Mouse (Mus musculus) embryonic facial prominence, embryonic 14.5 days (tissue): ENCODE data around the gene Sars2. TPM values are rescaled to one million over a fixed set of nuclear protein-coding genes. Genes with fewer than 3 reads are reported as not detected.

Experiments used
- ATAC-seq: fragments of 200-750 bp; cut with Nextera tagmentation; 2 replicates; pipeline ENCODE4 v1.8.0; 2017; ENCODE audit warnings: low read depth, moderate number of reproducible peaks, moderate TSS enrichment
- DNase-seq: peaks from one replicate; pipeline ENCODE4 v3.0.0-alpha.2; 2015; ENCODE audit warnings: low spot score
- H3K27ac ChIP-seq: fragments of 300-500 bp; sonication (generic); replicated peaks from 2 replicates; pipeline ENCODE4 v1.5.1; 2014; ENCODE audit warnings: low read depth, mild to moderate bottlenecking, low read length, moderate library complexity
- H3K27me3 ChIP-seq: fragments of 300-500 bp; sonication (generic); replicated peaks from 2 replicates; pipeline ENCODE4 v1.6.1; 2014; ENCODE audit warnings: low read length; ENCODE audit not compliant: control insufficient read depth, insufficient read depth
- H3K36me3 ChIP-seq: fragments of 300-500 bp; sonication (generic); 2 replicates; pipeline ENCODE4 v1.6.1; 2014; ENCODE audit warnings: low read length, mixed read lengths; ENCODE audit not compliant: control insufficient read depth, insufficient read depth
- H3K4me1 ChIP-seq: fragments of 300-500 bp; sonication (generic); 2 replicates; pipeline ENCODE4 v1.6.1; 2014; ENCODE audit warnings: antibody characterized with exemption, low read length; ENCODE audit not compliant: control insufficient read depth, insufficient read depth
- H3K4me2 ChIP-seq: fragments of 300-500 bp; sonication (generic); 2 replicates; pipeline ENCODE4 v1.6.1; 2014; ENCODE audit warnings: low read depth, mild to moderate bottlenecking, low read length, moderate library complexity, mixed read lengths
- H3K4me3 ChIP-seq: fragments of 300-500 bp; sonication (generic); 2 replicates; pipeline ENCODE4 v1.5.1; 2014; ENCODE audit warnings: low read depth, mild to moderate bottlenecking, low read length
- H3K9ac ChIP-seq: fragments of 300-500 bp; sonication (generic); 2 replicates; pipeline ENCODE4 v1.6.1; 2014; ENCODE audit warnings: low read depth, mild to moderate bottlenecking, low read length, moderate library complexity, mixed read lengths
- H3K9me3 ChIP-seq: fragments of 300-500 bp; sonication (generic); 2 replicates; pipeline ENCODE4 v1.6.1; 2016; ENCODE audit warnings: low read length; ENCODE audit not compliant: control insufficient read depth
- WGBS: fragments of 180-500 bp; shearing (Covaris S2); extraction: QIAGEN DNeasy Blood & Tissue Kit; methylation state at CpG from one replicate; pipeline ENCODE4 v1.1.7; 2014; 5-methylcytosine and 5-hydroxymethylcytosine counted together
- polyA plus RNA-seq: library from polyadenylated mRNA; unstranded; fragments of >200 nt; fragmentation: Nextera tagmentation; extraction: Ambion mirVana; gene quantifications from 2 replicates; pipeline ENCODE4 v1.2.1, GENCODE M21; 2014

Sars2 gene
- polyA plus RNA-seq, 1 experiment from 2014 or later, result 20.5 TPM

DNA sequence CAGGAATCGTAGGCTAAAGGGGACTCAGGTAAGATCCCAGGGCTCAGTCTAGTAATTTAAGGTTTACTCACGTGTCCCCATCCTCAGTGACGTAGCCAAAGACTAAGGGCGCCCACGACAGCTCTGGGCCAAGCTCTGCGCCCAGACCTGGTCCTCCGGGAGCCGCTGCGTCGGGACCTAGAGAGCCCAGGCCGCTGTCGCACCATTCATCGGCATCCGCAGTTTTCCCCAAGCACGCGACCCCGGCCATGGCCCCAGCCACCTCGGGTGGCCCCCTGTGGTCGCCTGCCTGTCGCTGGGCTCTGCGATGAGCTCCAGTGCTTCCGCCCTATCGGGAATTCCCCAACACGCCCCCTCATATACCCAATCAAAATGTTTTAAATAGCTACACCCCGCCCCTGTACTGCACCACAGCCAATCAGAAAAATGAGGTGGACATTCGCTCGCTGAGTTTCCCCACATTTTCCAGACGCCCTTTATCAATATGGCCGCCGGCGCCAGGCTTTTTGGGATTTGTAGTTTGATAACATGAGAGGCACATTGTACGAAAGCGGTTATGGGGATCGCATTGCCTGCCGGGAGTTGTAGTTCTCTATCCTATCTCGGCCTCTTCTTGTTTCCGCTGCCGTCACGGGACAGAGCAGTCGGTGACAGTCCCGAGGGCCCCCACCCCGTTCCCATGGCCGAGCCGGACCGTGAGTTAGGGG is 24.5 kb downstream of the Sars2 start, which contains the start of gene Sirt2:
TSS of gene Sirt2 (plus strand) at position 563 of the 707 bp plus-strand sequence.
- no peaks in the 10 kb centered on the region for H3K9me3 ChIP-seq
- ATAC-seq, result peak; percentile 99
- H3K36me3 ChIP-seq, result peaks cover 17% of the 10 kb centered on the region
- no peak within 1 kb of the TSS for H3K27ac ChIP-seq
- H3K4me3 ChIP-seq, result peak within 1 kb of the TSS; percentile 65
- peak within 1 kb of the TSS; percentile 72 for H3K9ac ChIP-seq
- H3K4me1 ChIP-seq, result peaks cover 12% of the 10 kb centered on the region
- H3K27me3 ChIP-seq, result no peaks in the 10 kb centered on the region
- WGBS, result under 1% methylated on average over 44 of the region's 45 CpGs
- peak; percentile 99 for DNase-seq
- H3K4me2 ChIP-seq, result peak within 1 kb of the TSS; percentile 65

DNA sequence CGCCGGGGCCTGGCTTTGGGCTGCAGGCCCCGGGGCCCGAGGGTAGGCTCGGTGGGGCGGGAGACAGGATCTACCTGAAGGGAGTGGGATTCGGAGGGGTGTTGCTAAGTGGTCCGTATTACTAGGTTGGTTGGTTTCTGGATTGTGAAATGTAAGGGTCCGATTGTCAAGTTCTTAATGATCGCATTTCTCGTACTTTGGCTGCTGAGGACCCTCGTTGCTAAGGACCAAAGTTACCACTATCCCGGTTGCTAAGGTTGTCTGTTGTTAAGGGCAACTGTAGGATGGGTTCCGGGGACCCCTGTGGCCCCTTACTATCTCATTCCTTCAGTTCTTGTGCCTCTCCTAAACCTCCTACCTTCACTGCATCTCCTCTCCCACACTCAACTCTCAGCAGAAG is 25.1 kb downstream of the Sars2 start:
- peak overlapping the region; percentile 65 for H3K4me2 ChIP-seq
- DNase-seq (no peak), ATAC-seq (no peak)
- no peaks in the 10 kb centered on the region for H3K27me3 ChIP-seq
- peak overlapping the region; percentile 65 for H3K4me3 ChIP-seq
- peak overlapping the region; percentile 72 for H3K9ac ChIP-seq
- 3% methylated on average over 14 of the region's 14 CpGs for WGBS
- H3K9me3 ChIP-seq, result no peaks in the 10 kb centered on the region
- peaks cover 12% of the 10 kb centered on the region for H3K4me1 ChIP-seq
- no peak overlapping the region for H3K27ac ChIP-seq
- peaks cover 11% of the 10 kb centered on the region for H3K36me3 ChIP-seq

DNA sequence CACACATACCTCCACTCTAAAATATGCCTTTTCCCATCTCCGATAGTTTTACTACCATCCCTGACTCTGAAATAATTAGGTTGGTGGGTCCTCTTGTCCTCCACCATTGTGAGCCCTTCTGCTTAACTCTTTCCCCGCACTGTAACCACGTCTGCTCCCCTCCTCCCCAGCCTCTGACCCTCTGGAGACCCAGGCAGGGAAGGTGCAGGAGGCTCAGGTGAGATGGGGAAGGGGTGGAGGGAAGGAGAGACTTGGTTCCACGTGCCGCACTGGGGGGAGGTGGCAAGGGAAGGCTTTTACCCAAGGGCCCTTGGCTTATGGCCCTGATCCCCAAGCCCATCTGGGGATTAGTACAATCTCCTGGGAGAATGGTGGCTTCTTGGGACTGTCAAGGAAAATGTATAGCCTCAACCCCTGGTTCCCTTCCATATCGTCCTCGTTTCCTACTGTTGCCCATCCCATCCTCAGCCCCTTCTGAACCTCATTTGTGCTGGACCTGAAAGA is 25.7 kb downstream of the Sars2 start, which contains the start of gene Nfkbib:
TSS of gene Nfkbib (minus strand) at position 51 of the 504 bp plus-strand sequence.
- DNase-seq (no peak), ATAC-seq (no peak)
- Histone ChIP-seq H3K4me3 (peak within 1 kb of the TSS; percentile 65), H3K27ac (no peak within 1 kb of the TSS), H3K4me2 (peak within 1 kb of the TSS; percentile 65), H3K9ac (peak within 1 kb of the TSS; percentile 72), H3K9me3 (no peaks in the 10 kb centered on the region), H3K27me3 (no peaks in the 10 kb centered on the region), H3K36me3 (0 out of 2 replicates have a peak, but pooled peaks cover 11% of the 10 kb centered on the region), H3K4me1 (peaks cover 12% of the 10 kb centered on the region)
- 61% methylated on average over 7 of the region's 7 CpGs for WGBS

DNA sequence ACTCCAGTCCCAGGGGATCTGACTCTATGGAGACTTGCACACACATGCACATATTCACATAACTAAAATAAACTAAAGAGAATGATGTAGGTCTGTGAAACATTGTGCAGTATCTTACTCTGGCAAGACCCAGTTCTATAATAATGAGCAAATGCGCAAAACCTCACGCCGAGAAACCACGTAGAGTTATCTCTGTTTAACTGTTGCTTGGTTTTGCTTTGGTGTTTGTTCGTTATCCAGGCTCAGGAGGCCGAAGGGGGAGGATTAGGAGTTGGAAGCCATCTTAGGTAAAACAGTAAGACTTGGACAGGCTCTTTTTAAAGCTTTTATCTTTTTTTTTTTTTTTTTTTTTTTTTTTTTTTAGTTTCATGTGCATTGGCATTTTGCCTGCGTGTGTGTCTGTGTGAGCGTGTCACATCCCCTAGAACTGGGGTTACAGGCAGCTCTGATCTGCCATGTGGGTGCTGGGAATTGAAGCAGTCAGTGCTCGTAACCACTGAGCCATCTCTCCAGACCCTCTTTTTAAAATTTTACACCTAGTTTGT is 27.7 kb downstream of the Sars2 start:
- no peak overlapping the region for H3K4me2 ChIP-seq
- peaks cover 11% of the 10 kb centered on the region for H3K36me3 ChIP-seq
- DNase-seq (no peak), ATAC-seq (no peak)
- H3K27me3 ChIP-seq, result no peaks in the 10 kb centered on the region
- H3K9ac ChIP-seq, result no peak overlapping the region
- no peaks in the 10 kb centered on the region for H3K9me3 ChIP-seq
- peaks cover 12% of the 10 kb centered on the region for H3K4me1 ChIP-seq
- 89% methylated on average over 9 of the region's 9 CpGs for WGBS
- no peak overlapping the region for H3K27ac ChIP-seq
- no peak overlapping the region for H3K4me3 ChIP-seq

DNA sequence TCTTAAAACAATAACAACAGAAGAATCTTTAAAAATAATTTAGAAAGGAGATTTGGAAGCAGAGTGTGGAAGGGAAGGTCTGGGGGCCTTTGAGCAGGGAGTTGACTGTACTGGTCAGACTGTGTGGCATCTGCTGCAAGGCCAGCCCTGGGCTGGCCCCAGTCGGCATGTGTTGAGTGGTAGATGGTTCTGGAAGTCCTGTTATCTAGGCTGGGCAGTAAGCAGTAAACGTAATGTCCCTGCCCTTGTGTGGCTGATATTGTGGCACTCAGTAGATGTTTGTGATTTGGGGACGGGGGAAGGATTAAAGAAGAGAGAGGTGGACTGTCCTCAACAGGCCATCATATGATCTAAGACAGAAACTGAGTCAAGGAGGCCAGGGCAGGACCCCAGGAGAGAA is 28.5 kb downstream of the Sars2 start:
- Histone ChIP-seq H3K27ac (no peak overlapping the region), H3K4me1 (peaks cover 12% of the 10 kb centered on the region), H3K4me2 (no peak overlapping the region), H3K9ac (no peak overlapping the region), H3K9me3 (no peaks in the 10 kb centered on the region), H3K27me3 (no peaks in the 10 kb centered on the region), H3K36me3 (peaks cover 14% of the 10 kb centered on the region), H3K4me3 (no peak overlapping the region)
- 87% methylated on average over 3 of the region's 3 CpGs for WGBS
- DNase-seq (no peak), ATAC-seq (no peak)

DNA sequence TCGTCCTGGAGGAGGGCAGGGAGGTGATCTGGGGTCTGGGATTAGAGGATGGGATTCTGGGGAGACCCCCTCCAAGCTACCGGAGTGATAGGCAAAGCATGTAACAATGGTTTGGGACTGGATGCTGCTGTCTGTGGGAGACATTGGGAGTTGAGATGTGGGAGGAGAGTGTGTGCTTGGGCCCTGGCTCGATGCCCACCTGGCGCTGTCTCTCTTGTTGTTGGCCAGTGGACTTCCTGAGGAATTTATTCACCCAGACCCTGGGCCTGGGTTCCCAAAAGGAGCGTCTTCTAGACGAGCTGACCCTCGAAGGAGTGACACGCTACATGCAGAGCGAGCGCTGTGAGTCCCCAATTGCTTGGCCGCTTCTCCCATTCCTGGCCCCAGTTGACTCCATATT is 30.1 kb downstream of the Sars2 start:
- Histone ChIP-seq H3K9me3 (no peaks in the 10 kb centered on the region), H3K4me3 (no peak overlapping the region), H3K9ac (no peak overlapping the region), H3K36me3 (peaks cover 22% of the 10 kb centered on the region), H3K27me3 (no peaks in the 10 kb centered on the region), H3K4me2 (no peak overlapping the region), H3K4me1 (peaks cover 7% of the 10 kb centered on the region), H3K27ac (no peak overlapping the region)
- no peak for DNase-seq
- WGBS, result 92% methylated on average over 11 of the region's 11 CpGs
- no peak for ATAC-seq

DNA sequence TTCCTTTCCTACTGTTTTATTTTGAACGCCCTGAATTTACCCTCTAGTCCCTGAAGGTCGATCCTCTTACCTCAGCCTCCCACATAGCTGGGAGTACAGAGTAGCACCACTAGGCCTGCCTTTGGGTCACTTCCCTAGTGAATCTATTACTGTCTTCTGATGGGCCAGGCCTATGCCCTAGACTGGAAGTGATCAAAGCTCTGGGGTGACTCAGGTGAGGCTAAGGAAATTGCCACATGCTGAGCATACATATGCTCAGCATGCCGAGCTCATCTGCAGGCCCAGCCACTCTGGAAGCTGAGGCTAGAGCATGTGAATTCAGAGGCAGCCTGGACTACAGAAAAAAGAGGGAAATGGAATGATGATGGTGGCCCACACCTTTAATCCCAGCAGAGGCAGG is 31.4 kb downstream of the Sars2 start:
- WGBS, result 64% methylated on average over 3 of the region's 3 CpGs

DNA sequence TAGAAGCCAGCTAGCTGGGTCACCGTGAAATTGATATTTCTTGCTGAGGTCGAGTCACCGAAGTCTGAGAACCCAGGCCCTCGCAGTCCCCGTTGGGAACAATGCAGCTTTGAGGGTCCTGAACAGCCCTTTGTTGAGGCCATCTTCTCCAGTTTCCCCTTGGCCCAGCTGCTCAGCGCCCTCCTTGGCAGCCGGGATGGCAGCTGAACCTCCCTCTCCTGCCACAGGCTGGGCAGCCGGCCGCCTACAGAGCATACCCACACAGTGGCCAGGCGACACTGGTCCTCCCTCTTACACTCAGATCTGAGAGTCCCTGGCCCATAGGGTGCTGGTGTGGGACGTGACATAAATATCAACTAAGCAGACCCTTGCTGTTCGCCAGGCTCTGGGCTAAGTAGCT is 32.4 kb downstream of the Sars2 start:
- Histone ChIP-seq H3K27me3 (no peaks in the 10 kb centered on the region), H3K27ac (0 out of 2 replicates have a peak overlapping the region, but pooled peaks have one; percentile 21), H3K4me3 (no peak overlapping the region), H3K9me3 (no peaks in the 10 kb centered on the region), H3K4me1 (no peaks in the 10 kb centered on the region), H3K4me2 (no peak overlapping the region), H3K36me3 (peaks cover 34% of the 10 kb centered on the region), H3K9ac (no peak overlapping the region; the same call in 1 of the 2 replicates)
- ATAC-seq, result peak; percentile 77
- 38% methylated on average over 12 of the region's 12 CpGs for WGBS
- peak; percentile 81 for DNase-seq

More for the DNA sequence above, 31.4 kb downstream of the Sars2 start:
- H3K4me2 ChIP-seq, result no peak overlapping the region
- H3K9me3 ChIP-seq, result no peaks in the 10 kb centered on the region
- H3K27ac ChIP-seq, result no peak overlapping the region
- no peaks in the 10 kb centered on the region for H3K4me1 ChIP-seq
- no peaks in the 10 kb centered on the region for H3K27me3 ChIP-seq
- no peak for ATAC-seq
- H3K9ac ChIP-seq, result no peak overlapping the region
- DNase-seq, result no peak
- H3K4me3 ChIP-seq, result no peak overlapping the region
- peaks cover 26% of the 10 kb centered on the region for H3K36me3 ChIP-seq
